Mouse (Mus musculus) induced T-regulatory cell, adult 2 months (primary cell): ENCODE results near the gene Ttc16.

Experiments used
- DNase-seq: peaks from one replicate; pipeline ENCODE4 v3.0.0-alpha.2; 2012; ENCODE audit warnings: low read depth

The Ttc16 gene

DNA sequence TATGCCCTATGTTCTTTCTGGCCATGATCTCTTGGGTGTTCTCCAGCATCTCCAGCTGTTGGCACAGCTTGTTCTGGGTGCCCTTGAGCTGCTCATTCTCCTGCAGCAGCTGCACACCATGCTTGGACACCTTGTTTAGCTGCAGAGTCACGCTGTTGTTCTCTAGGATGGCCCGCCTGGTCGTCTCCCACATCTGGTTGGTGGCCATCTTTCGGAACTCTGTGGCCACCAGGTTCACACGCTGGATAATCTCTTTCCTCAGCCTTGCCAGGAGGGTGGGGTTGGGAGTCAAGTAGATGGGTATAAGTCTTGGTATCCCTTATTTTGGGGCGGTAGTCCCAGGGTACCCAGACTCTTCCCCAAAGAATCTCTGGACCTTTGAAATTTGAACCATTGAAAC, 4.3 kb upstream of the Ttc16 start:
- DNase-seq: no peak

DNA sequence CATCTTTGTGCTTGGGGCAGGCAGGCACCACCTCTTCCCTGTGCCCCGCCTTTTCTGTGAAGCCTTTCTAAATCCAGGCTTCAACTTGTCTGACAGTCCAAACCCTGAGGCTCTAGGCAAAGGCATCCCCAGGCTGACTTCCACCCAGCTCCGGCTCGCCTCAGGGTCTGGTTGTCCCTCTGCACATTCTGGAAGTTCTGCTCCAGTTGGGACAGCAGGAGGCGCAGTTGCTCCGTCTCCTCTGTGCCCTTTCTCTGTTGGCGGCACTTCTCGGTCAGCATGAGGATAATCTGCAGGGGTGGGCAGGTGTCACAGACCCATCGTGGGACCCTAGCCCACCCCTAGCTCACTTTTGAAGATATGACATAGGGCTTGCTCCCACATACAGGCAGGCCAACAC, 3.7 kb upstream of the Ttc16 start:
- DNase-seq: peak; percentile 54

DNA sequence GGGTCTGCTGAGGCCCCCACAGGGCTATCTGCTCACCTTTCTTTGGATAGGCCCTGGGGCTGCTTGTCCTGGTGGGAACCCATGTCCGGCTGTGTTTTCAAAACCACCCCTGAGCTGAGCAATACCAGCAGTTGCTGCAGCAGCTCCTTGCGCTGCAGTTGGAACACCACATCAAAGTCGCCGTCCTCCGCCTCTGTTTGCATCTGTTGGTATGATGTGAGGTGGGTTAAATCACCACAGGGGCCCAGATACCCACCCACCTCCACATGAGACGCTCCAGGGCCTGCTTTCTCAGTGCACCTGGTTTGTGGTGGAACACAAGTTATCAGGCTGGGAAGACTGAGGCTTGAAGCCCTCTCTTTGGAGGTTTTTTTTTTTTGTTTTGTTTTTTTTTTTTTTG, 2.6 kb upstream of the Ttc16 start:
- no peak for DNase-seq

DNA sequence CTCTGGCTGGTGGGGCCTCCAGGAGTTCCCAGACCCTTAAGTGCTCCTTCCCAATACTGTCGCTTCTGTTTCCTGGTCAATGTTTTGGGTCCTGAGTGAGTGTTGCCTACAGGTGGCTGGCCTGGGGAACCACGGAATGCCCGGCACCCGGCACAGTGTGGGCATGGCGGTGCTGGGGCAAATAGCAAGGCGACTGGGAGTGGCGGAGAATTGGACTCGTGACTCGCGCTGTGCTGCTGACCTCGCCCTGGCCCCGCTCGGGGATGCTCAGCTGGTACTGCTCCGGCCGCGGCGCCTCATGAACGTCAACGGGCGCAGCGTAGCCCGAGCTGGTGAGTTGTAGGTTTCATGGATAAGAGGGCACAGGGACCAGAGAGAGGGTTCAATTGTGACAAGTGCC, 759 bp upstream of the Ttc16 start:
- DNase-seq: no peak

DNA sequence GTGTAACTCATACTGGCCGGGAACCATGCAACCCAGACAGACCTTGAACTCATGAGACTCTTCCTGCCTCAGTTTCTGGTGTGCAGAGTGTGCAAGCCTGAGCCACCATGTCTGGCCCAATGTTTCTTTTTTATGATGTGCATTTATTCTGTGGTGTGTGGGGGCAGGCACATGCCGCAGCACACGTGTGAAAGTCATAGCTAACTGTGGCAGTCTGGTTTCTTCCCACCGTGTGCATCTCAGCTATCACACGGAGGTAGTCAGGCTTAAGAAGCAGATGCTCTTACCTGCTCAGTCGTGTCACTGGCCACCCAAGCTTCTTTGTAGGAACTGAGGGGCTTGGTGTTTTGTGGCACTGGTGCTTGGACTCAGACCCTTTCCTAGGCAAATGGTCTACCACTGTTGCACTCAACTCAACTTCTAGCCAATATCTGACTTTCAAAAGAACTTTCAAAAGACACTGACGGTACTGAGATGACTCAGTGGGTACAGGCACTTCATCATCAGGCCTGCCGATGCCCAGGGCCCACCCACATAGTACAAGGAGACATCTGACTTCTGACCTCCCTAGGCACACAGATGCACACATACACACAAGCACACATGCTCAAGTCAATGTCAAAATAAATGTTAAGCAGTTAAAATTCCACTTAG, 2.7 kb downstream of the Ttc16 start:
- DNase-seq: peak; percentile 62

DNA sequence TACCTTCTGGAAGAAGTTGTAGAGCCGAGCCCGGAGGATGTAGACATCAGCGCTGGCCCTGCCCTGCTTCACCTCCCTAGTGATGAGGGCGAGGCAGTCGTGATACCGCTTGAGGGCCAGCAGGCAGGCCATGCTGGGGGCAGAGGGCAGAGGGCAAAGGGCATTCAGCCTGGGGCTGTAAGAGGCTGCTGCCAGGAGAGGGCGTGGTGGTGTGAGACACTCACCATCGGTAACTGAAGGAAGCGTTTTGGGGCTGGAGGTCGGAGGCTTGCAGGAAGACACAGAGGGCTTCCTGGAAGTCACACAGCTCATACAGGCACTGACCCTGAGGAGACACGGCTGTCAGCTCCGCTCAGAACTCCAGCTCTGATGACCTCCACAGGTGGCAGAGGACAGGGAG, 3.5 kb downstream of the Ttc16 start:
- DNase-seq: peak; percentile 71

DNA sequence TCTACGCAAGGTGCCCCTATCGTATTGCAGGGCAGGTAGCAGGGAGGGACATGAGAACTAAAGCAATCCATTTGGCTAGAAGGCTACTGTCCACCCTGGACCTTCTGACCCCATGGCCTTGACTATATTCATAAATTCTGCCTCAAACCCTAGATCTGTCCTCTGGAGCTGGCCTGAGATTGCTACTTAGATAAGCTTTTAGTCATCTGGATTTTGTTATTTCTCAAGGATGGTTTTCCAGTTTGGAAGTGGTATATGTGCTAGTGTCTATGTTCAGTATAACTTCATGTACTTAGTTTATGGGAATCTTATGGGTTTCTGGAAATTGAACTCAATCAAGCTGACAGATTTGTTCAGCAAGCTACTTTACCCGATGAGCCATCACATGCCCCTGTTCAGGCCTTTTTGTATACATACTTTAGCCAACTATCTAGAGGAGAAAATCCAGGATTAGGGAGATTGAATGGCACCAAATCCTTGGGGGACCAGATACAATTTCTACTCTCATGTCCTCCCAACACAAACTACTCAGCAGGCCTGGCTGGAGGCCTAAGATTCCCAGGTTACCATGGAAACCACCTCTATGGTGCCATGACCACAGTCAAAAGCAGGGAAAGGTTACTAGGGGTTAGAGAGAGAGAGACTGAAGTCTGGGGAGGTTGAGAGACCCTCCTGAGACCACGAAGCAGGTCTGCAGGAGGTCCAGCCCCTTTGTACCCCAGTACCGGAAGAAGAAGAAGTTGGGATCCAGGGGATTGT, 5.9 kb downstream of the Ttc16 start:
- DNase-seq: no peak

DNA sequence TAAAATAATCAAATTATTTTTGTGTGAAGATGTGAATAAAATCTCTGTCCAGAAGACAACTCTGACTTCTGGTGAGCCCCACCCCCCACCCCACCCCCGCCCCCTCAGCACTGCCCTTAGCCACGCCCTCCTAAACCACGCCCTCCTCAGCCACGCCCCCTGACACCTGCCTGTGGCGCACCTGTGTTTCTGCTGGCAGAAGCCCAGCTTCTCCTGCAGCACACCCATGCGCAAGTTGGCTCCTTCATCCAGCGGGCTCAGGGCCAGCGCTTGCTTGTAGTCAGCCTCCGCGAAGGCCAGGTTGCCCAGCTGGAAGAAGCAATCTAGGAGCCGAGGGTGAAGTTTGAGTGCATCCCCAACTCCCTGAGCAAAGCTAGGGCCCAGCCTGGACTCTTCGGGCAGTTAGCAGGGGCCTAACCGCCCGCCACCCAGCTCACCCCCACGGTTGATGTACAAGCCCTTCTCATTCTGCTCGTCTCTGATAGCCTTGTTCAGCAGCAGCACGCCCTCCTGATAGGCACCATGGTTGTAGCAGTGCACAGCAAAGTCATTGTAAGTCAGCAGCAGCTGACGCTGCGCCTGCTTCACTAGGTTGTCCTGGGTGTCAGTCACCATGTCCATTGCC, 6.7 kb downstream of the Ttc16 start:
- no peak for DNase-seq

DNA sequence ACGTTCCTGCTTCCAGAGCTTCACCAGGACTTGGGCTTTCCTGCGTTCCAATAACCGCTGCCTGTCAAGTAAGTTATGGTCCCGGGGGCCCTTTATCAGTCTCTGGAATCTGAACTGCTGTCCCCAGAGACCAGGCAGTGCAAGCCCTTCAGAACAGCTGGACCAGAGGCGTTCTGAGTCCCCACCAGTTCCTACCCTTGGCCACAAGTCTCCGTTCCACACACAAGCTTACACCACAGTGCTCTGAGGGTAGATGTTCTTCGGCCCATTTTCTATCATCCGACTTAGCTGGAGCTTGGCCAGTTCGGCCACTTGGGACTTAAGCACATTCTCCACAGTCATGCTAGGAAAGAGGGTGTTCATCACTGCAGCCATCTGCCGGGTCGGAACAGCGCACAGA, 8.2 kb downstream of the Ttc16 start:
- no peak for DNase-seq

DNA sequence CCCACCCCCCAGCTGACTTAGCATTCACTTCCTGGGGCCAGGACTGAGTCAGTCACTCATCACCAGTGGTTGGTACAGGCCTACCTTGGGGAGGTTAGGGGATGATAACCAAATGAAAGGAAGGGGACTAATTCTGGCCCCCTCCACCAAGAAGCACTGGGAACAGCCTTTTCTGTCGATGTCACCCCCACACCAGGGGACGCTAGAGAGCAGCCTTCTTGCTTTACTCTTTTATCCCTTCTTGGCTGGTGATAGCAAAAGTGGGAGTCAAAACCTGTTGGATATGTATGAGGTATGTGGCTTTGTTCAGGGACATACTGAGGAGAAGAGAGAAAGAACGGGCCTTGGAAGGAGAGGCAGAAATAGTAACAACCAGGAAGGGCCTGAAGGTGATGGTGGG, 12.1 kb downstream of the Ttc16 start:
- peak; percentile 43 for DNase-seq

DNA sequence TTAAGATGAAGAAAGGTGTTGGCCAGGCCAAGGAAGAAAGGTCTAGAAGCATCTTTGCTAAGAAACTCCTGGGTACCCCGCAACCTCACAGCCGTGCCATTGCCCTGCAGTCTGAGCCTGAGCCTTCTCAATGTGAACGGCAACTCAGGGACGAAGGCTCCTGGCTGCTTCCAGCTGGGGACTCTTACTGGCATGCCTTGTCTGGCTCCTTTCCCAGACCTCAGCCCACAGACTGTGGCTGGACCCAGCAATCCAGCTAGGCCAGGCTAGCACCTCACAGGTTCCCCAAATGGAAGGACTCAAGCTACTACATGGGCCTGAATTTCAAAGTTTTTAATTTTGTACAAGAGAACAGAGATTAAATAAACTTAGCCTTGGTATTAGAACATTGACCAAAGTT, 13.6 kb downstream of the Ttc16 start:
- no peak for DNase-seq

DNA sequence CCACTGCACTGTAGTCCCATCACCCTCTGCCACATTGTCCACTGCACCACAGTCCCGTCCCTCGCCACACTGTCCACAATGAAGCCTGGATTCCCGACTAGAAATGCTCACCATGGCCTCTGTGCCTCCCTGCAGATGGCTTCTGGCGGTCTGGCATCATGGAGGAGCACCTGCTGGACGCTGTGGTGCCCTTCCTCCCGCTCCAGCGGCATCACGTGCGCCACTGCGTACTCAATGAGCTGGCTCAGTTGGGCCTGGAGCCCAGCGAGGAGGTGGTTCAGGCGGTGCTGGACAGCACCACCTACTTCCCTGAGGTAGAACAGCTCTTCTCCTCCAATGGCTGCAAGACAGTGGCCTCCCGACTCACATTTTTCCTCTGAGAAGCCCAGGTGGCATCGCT, 14.1 kb downstream of the Ttc16 start:
- no peak for DNase-seq

DNA sequence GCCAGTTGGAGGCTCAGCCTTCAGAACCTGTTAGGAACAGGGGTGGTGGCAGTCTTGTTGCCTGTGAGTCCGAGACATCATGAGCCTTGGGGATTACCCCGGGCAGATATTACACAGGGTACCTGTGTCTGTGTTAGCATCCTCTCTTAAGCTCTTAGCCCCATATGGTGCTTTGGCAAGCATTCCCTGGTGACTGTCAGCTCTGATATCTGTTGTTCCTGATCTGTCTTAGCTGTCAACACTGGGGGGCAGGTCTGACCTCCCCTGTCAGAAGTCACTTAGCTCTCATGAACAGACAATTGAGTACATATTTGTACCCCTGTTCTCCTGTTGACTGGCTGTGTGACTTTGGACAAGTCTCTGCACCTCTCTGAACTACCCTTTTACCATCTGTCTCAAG, 16.4 kb downstream of the Ttc16 start:
- DNase-seq: no peak

DNA sequence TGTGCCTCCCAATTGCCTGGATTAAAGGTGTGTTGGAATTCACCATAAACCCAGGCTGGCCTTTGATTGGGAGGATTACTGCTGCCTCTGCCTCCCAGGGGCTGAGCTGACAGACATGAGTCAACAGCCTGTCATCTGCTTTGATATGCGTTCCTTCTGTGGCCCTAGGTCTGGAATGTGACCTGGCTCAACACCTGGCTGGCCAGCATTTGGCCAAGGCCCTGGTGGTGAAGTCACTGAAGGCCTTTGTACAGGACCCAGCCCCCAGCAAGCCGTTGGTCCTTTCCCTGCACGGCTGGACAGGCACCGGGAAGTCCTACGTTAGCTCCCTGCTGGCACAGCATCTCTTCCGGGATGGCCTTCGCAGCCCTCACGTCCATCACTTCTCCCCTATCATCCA, 16.9 kb downstream of the Ttc16 start:
- no peak for DNase-seq

DNA sequence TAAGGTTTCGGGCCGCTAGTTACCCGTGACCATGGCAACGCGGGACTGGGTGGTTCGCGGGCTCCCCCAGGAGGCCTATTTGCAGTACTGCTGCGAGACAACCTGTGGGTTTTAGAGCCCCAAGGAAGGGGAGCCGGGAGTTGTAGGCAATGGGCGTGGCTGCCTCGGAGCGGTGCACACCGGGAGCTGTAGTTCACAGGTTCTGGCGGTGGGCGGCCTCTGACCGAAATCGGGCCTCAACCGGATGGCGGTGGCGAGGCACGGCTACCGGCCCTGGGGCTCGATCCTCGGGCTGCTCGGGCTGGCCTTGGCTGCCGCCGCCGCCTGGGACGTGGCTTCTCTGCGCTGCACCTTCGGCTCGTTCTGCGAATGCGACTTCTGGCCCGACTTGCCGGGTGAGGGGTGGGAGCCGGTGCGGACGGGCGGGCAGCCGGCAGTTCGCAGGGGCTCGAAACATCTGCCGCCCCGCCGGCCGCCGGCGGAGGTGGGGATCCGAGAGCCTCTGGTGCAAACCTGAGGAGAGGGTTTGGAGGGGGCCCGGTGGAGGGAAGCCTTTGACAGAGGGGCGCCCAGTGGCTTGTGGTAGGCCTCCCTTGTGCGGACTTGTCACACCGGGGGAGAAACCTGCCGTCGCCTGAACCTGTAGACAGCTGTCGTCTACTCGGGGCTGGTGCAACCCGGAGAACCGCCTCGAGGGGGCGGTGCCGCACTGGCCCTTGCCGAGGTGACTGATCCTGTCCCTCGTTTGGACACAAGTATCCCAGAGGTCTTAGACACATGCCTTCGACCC, 18.2 kb downstream of the Ttc16 start, which contains the start of gene Tor2a:
Gene Tor2a, plus strand, starts transcription at position 179 of the 790 bp plus-strand sequence.
- DNase-seq: peak; percentile 99

DNA sequence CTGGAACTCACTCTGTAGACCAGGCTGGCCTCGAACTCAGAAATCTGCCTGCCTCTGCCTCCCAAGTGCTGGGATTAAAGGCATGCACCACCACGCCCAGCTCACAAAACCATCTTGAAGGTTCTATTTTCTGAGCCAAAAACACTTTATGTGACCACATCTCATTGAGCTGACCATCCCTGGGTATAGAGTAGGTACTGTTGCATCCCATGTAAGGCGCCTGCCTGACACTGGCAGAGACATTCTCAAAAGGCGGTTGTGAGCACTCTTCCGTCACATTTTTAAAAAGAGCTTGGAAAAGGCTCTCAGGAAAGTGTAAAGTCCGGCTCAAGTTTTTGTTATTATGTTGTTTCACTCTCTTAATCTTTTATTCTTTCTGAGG, 18.8 kb downstream of the Ttc16 start:
- DNase-seq: no peak

DNA sequence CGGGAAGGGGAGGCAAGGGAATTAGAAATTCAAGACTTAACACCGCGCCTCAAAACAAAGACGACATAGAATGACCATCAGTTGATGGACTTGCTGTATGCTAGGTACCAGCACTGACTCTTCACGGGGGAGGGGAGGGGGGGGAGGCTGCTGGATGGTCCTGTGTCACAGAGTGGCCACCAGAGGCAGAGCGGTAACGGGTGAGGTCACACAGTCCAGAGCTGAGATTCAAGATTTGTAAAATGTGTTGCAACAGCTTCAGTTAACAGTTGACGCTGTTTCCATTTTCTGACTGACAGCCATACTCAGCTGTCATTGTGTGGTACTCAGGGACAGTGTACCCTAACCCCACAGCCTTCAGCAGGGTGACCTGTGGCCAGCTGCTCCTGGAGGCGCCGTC, 23.3 kb downstream of the Ttc16 start:
- no peak for DNase-seq

DNA sequence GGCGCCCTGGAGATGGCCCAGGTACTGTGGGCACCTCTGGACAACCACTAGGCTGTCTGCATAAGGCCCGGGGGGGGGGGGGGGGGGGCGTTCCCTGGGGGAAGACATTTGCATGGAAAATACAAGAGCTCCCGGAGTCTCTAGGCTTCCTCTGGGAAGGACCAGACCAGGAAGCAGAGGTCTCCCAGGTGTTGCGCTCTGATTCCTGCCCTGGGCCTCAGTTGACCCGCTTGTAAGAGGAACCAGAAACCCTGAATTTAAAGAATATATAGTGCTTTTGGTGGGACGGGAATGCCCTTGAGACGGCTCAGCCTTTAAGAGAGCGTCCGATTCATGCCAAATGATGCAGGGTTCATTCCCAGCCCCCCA, 23.8 kb downstream of the Ttc16 start:
- no peak for DNase-seq

DNA sequence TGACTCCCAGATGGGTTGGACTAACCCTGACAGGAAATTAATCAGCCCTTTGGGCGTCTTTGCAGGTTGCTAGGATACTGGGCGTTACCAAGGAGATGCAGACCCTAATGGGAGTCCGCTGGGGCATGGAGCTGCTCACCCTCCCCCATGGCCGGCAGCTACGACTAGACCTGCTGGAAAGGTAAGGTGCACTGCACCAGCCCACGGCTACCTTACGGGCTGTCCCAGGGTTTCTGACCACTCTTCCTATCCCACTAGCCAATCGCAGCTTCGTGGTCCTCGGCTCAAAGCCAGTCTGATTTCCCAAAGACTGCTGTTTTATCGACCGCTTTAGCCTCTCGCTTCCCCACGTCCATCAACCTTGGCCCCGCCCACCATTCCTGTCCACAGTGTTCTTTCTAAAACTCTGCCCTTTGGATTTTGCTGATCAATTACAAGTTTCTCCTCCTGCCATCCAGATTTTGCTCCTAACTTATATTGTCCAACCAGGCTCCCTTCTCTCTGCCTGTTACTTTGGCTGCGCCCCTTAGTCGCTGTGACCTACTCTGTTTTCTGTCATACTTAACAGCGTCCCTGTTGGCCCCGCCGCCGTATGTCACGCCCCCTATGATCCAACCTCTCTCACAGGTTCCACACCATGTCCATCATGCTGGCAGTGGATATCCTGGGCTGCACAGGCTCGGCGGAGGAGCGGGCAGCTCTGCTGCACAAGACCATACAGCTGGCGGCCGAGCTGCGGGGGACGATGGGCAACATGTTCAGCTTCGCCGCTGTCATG, 24.4 kb downstream of the Ttc16 start:
- DNase-seq: no peak

DNA sequence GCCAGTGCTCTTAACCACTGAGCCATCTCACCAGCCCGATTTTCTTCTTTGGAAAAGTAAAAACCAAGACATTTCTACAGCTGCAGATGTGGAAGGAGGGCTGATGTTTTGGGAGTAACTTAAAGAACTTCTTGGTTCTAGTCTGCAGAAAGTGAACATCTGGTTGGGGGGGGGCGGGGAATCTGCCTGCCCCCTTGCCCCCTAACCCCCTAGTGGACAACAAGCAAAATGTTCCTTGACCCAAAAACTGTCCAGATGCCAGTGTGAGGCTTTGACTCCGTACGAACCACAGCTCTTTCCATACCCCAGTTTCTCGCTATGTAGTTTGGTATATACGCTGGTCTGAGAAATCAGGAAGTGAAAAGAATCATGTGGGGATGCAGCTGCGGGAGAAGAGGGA, 25.2 kb downstream of the Ttc16 start:
- DNase-seq: no peak

DNA sequence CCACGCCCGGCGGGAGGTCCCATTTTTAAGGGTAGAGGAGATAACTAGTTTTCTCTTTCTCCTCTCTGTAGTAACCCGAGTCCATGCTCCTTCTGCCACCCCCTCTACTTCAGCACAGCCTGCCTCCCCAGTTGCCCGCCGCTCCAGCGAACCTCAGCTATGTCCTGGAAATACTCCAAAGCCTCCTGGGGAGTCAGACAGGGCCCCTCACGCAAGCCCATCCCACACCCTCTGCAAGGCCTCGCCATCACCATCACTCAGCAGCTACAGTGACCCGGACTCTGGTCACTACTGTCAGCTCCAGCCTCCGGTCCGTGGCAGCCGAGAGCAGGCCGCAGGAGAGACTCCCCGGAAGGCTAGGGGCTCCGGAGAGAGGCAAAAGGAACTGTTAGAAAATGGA, 26.4 kb downstream of the Ttc16 start:
- no peak for DNase-seq
